Mouse (Mus musculus): ENCODE data around the gene Hoxc9. TPM values are rescaled to one million over a fixed set of nuclear protein-coding genes. Genes with fewer than 3 reads are reported as not detected.

Hoxc9 gene
- polyA plus RNA-seq, 1 experiment from 2014 or later = 0.49 TPM

DNA sequence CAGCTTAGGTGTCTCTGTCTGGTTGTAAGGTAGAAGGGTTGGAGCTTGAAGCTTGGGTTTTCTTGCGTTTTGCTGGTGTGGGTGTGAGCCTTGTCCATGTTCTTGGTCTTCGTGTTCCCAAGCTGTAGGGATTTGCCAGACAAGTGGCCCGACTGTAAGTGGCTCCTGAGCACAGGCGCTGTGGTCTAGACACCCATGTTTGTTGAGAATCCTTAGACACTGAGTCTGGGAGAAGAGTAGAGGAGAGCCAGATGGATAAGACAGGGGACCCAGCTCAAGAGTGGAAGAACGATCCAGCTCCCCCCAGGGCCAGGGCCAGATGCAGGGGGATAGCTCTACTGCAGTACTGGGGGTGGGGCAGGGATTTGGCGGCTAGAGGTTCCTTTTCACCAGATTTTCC is 3.5 kb upstream of the Hoxc9 start:
- Histone ChIP-seq H3K4me1 (peaks cover 9% of the 10 kb centered on the region), H3K9me3 (no peaks in the 10 kb centered on the region), H3K4me3 (no peak overlapping the region), H3K27me3 (ENCODE audit: insufficient read depth, poor library complexity, severe bottlenecking) (peaks cover 100% of the 10 kb centered on the region), H3K27ac (no peak overlapping the region), H3K36me3 (no peaks in the 10 kb centered on the region)
- no peak for DNase-seq (ENCODE audit: low spot score)
- WGBS = 2% methylated on average over 6 of the region's 6 CpGs

GRCm38 (mm10) chr15:102975034-102975433 is 1.2 kb upstream of the Hoxc9 start:
- no peaks in the 10 kb centered on the region for H3K9me3 ChIP-seq
- H3K27me3 ChIP-seq (ENCODE audit: insufficient read depth, poor library complexity, severe bottlenecking) = peaks cover 100% of the 10 kb centered on the region
- H3K4me1 ChIP-seq = peaks cover 9% of the 10 kb centered on the region
- H3K4me3 ChIP-seq = no peak overlapping the region
- H3K27ac ChIP-seq = no peak overlapping the region
- DNase-seq (ENCODE audit: low spot score) = no peak
- H3K36me3 ChIP-seq = no peaks in the 10 kb centered on the region
- 3% methylated on average over 7 of the region's 7 CpGs for WGBS

GRCm38 (mm10) chr15:102975688-102976111 is 539 bp upstream of the Hoxc9 start:
- WGBS = 1% methylated on average over 21 of the region's 21 CpGs
- no peak for DNase-seq (ENCODE audit: low spot score)

GRCm38 (mm10) chr15:102976631-102977422 is 588 bp downstream of the Hoxc9 start:
- no peaks in the 10 kb centered on the region for H3K9me3 ChIP-seq
- H3K36me3 ChIP-seq = no peaks in the 10 kb centered on the region
- peaks cover 100% of the 10 kb centered on the region for H3K27me3 ChIP-seq (ENCODE audit: insufficient read depth, poor library complexity, severe bottlenecking)
- WGBS = 1% methylated on average over 37 of the region's 37 CpGs
- peak overlapping the region; percentile 41 for H3K4me3 ChIP-seq
- peaks cover 12% of the 10 kb centered on the region for H3K4me1 ChIP-seq
- no peak for DNase-seq (ENCODE audit: low spot score)
- H3K27ac ChIP-seq = no peak overlapping the region

More at GRCm38 (mm10) chr15:102975688-102976111, 539 bp upstream of the Hoxc9 start:
- Histone ChIP-seq H3K36me3 (no peaks in the 10 kb centered on the region), H3K4me1 (peaks cover 9% of the 10 kb centered on the region), H3K4me3 (no peak overlapping the region), H3K9me3 (no peaks in the 10 kb centered on the region), H3K27ac (no peak overlapping the region), H3K27me3 (ENCODE audit: insufficient read depth, poor library complexity, severe bottlenecking) (peaks cover 100% of the 10 kb centered on the region)

- Histone ChIP-seq H3K27me3 (ENCODE audit: insufficient read depth, poor library complexity, severe bottlenecking) (peaks cover 100% of the 10 kb centered on the region), H3K4me3 (peak overlapping the region; percentile 41), H3K36me3 (no peaks in the 10 kb centered on the region), H3K4me1 (peaks cover 16% of the 10 kb centered on the region), H3K9me3 (no peaks in the 10 kb centered on the region), H3K27ac (no peak overlapping the region)
- under 1% methylated on average over 16 of the region's 16 CpGs for WGBS
- DNase-seq (ENCODE audit: low spot score) = no peak
Observed at GRCm38 (mm10) chr15:102977423-102977974, 1.3 kb downstream of the Hoxc9 start.

- no peak overlapping the region for H3K27ac ChIP-seq
- peaks cover 100% of the 10 kb centered on the region for H3K27me3 ChIP-seq (ENCODE audit: insufficient read depth, poor library complexity, severe bottlenecking)
- no peak for DNase-seq (ENCODE audit: low spot score)
Observed at GRCm38 (mm10) chr15:102978615-102979515, 2.6 kb downstream of the Hoxc9 start.

DNA sequence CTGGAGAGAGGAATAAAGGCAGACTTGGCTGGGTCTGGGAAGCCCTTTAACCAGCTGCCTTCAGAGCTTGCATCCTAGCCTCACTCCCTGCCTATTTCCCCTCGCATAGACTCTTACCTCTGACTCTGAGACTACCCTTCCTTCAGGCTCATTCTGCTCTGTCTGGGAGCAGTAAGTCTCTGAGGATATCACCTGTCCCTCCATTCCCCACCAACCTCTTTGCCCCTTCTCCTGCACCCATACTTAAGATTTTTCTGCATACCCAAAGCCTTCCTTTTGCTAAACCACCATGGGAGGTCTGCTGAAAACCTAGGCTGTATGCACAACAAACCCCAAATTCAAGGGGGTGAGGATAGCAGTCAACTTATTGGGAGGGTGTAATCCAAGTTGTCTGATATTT is 3.7 kb downstream of the Hoxc9 start:
- Histone ChIP-seq H3K36me3 (no peaks in the 10 kb centered on the region), H3K27ac (no peak overlapping the region), H3K4me1 (peaks cover 16% of the 10 kb centered on the region), H3K4me3 (no peak overlapping the region), H3K9me3 (no peaks in the 10 kb centered on the region), H3K27me3 (ENCODE audit: insufficient read depth, poor library complexity, severe bottlenecking) (peaks cover 100% of the 10 kb centered on the region)
- DNase-seq (ENCODE audit: low spot score) = no peak
- WGBS = 10% methylated on average over 1 of the region's 1 CpGs

More at GRCm38 (mm10) chr15:102978615-102979515, 2.6 kb downstream of the Hoxc9 start:
- Histone ChIP-seq H3K9me3 (no peaks in the 10 kb centered on the region), H3K4me3 (no peak overlapping the region), H3K36me3 (no peaks in the 10 kb centered on the region), H3K4me1 (peaks cover 16% of the 10 kb centered on the region)
- WGBS = 0% methylated on average over 13 of the region's 13 CpGs

- H3K27me3 ChIP-seq (ENCODE audit: insufficient read depth, poor library complexity, severe bottlenecking) = peaks cover 100% of the 10 kb centered on the region
- no peaks in the 10 kb centered on the region for H3K36me3 ChIP-seq
- H3K4me1 ChIP-seq = peaks cover 16% of the 10 kb centered on the region
- H3K27ac ChIP-seq = no peak overlapping the region
- no peak overlapping the region for H3K4me3 ChIP-seq
- 3% methylated on average over 11 of the region's 11 CpGs for WGBS
- no peaks in the 10 kb centered on the region for H3K9me3 ChIP-seq
- DNase-seq (ENCODE audit: low spot score) = no peak
Observed at GRCm38 (mm10) chr15:102980352-102980751, 4.1 kb downstream of the Hoxc9 start.

GRCm38 (mm10) chr15:102980912-102981311 is 4.7 kb downstream of the Hoxc9 start:
- H3K4me3 ChIP-seq = peak overlapping the region; percentile 51; the same call in 1 of the 2 replicates
- no peaks in the 10 kb centered on the region for H3K9me3 ChIP-seq
- H3K4me1 ChIP-seq = peaks cover 16% of the 10 kb centered on the region
- no peaks in the 10 kb centered on the region for H3K36me3 ChIP-seq
- no peak for DNase-seq (ENCODE audit: low spot score)
- WGBS = 0% methylated on average over 14 of the region's 14 CpGs
- H3K27me3 ChIP-seq (ENCODE audit: insufficient read depth, poor library complexity, severe bottlenecking) = peaks cover 100% of the 10 kb centered on the region
- H3K27ac ChIP-seq = no peak overlapping the region

GRCm38 (mm10) chr15:102981379-102982288 is 5.4 kb downstream of the Hoxc9 start:
- Histone ChIP-seq H3K4me1 (peaks cover 16% of the 10 kb centered on the region), H3K27ac (no peak overlapping the region), H3K9me3 (no peaks in the 10 kb centered on the region), H3K36me3 (no peaks in the 10 kb centered on the region), H3K4me3 (peak overlapping the region; percentile 51), H3K27me3 (ENCODE audit: insufficient read depth, poor library complexity, severe bottlenecking) (peaks cover 100% of the 10 kb centered on the region)
- under 1% methylated on average over 88 of the region's 88 CpGs for WGBS
- DNase-seq (ENCODE audit: low spot score) = no peak

DNA sequence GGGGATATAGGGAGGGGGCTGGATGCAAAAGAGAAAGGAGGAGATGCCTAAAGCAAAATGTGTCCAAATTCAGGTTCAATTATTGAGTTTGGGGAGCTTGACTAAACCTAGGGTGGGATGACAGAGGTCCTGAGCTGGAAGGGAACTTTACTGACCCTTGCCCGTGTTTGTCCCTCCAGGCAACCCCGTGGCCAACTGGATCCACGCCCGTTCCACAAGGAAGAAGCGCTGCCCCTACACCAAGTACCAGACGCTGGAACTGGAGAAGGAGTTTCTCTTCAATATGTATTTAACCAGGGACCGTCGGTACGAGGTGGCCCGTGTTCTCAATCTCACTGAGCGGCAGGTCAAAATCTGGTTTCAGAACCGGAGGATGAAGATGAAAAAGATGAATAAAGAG is 7.5 kb downstream of the Hoxc9 start:
- H3K36me3 ChIP-seq = no peaks in the 10 kb centered on the region
- H3K27ac ChIP-seq = no peak overlapping the region
- H3K4me1 ChIP-seq = peaks cover 7% of the 10 kb centered on the region
- H3K9me3 ChIP-seq = no peaks in the 10 kb centered on the region
- 1% methylated on average over 12 of the region's 12 CpGs for WGBS
- H3K4me3 ChIP-seq = no peak overlapping the region
- DNase-seq (ENCODE audit: low spot score) = no peak
- H3K27me3 ChIP-seq (ENCODE audit: insufficient read depth, poor library complexity, severe bottlenecking) = peaks cover 100% of the 10 kb centered on the region

DNA sequence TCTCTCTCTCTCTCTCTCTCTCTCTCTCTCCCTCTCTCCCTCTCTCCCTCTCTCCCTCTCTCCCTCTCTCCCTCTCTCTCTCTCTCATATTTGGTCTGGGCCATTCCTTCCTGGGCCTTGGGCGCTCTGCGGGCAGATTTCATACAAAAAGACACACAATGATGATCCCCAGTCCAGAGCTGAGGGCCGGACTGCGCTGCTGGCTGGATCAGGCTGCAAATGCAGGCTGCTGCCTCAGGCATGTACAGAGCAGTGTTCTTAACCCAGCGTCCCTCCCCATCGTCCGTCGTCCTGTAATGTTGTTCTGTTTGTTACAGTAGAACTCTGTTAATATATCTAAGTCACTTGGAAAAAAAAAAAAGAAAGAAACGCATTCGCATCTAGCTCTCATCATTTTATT is 8.3 kb downstream of the Hoxc9 start:
- DNase-seq (ENCODE audit: low spot score) = no peak

More for the DNA sequence above, 8.3 kb downstream of the Hoxc9 start:
- Histone ChIP-seq H3K4me3 (no peak overlapping the region), H3K27ac (no peak overlapping the region), H3K36me3 (no peaks in the 10 kb centered on the region), H3K9me3 (no peaks in the 10 kb centered on the region), H3K4me1 (peaks cover 7% of the 10 kb centered on the region), H3K27me3 (ENCODE audit: insufficient read depth, poor library complexity, severe bottlenecking) (peaks cover 100% of the 10 kb centered on the region)
- 1% methylated on average over 10 of the region's 10 CpGs for WGBS

All from heart, embryonic 10.5 days (tissue).